Mouse (Mus musculus) lung, postnatal 0 days (tissue): ENCODE data around the gene Moap1.

Source experiments
- CTCF ChIP-seq: IDR thresholded peaks from 2 replicates; pipeline ENCODE4 v1.5.1; 2016; ENCODE audit warnings: antibody characterized with exemption, mild to moderate bottlenecking
- EP300 ChIP-seq: IDR thresholded peaks from 2 replicates; pipeline ENCODE4 v1.6.1; 2016; ENCODE audit warnings: antibody characterized with exemption, mild to moderate bottlenecking, control low read depth

DNA sequence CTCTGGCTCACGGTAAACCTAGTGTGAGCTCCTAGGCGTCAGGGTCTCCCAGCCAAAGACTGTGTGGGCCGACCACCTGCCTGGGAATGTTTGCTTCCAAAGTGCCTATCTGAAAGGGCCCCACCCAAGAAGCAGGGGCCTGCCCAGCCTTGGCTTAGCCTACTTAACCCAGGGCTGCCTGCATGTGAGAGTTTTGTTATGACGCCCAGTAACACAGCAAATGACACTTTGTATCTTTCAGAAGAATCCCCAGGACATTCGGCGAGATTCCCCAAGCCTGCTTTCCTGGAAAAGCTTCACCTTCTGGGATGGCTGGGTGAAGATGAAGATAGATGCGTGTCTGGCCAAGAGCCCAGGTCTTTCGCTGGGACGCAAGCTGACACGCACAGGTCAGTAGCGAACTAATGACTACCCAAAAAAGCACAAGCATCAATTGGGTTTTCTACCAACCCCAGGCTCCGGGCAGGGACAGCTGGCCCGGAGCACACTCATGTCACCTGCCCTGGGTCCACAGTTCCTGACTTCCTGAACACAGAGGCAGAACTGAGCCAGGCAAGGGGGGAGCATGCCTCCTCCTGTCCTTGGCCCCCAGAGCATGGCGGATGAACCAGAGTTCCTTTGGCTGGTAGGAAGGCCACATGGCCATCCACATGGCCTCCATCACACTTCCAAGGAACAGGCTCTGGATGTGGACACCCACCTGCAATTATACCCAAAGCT is 46.7 kb downstream of the Moap1 start:
- TF ChIP-seq CTCF (no peak), EP300 (no peak)
